Mouse (Mus musculus): Measurements from ENCODE around the gene Cdk17.
A peak's percentile ranks its signal among the peaks of the same experiment; 100 is the strongest.

The Cdk17 gene

GRCm38 (mm10) chr10:93171182-93171855 is 10.6 kb downstream of the Cdk17 start:
- DNase-seq (ENCODE audit: low read depth): peak; percentile 88

DNA sequence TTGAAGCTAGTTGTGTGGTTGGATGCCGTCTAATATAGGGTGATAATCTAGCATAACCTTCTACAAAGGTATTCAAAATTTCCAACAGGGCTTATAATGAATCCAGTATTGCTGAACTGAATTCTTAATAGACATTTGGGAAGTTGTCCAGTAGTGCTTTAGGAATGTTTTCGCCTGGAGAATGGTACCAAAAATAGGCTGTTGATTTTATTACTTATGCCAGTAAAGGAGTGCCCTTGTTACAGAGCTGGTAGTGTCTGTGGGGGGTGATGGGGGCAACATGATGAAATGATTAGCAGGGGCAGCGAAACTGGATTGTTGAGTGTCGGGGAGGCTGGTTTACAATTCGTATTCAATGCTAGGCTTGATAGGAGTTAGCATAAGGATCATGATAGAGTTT is 16.8 kb downstream of the Cdk17 start:
- no peak for DNase-seq (ENCODE audit: low read depth)

DNA sequence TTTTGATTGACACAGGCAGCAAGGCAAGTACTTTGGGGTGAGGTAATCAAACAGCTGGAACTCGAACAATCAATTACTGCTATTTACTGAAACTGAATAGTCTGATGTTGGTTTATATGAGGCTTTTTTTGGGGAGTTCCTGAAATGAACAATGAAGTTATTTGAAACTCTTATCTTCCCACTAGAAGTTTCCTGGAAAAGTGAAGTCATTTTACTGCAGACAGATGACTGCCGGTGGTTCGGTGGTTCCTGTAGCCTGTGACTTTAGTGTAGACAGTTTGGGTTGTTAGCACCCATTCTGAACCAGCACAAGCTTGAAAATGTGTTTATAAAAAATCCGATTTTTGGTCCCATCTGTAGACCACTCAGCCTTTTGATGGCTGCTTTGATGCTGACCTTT is 17.2 kb downstream of the Cdk17 start:
- DNase-seq (ENCODE audit: low read depth): no peak

DNA sequence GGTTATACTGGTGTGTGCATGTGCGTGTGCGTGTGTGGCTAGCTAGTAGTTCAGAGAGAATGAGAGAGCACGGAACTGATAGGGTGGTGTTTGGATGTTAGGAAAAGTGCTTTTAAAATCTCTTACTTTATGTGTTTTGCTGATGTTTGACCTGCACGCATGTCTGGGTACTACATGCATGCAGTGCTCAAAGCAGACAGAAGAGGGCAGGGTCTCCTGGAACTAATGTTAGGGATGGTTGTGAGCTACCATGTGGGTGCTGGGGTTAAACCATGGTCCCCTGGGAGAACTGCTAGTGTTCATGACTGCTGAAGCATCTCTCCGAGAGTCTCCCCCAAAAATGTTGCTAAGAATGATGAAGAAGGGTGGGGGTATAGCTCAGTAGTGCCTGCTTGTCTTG is 18.0 kb downstream of the Cdk17 start:
- no peak for DNase-seq (ENCODE audit: low read depth)

DNA sequence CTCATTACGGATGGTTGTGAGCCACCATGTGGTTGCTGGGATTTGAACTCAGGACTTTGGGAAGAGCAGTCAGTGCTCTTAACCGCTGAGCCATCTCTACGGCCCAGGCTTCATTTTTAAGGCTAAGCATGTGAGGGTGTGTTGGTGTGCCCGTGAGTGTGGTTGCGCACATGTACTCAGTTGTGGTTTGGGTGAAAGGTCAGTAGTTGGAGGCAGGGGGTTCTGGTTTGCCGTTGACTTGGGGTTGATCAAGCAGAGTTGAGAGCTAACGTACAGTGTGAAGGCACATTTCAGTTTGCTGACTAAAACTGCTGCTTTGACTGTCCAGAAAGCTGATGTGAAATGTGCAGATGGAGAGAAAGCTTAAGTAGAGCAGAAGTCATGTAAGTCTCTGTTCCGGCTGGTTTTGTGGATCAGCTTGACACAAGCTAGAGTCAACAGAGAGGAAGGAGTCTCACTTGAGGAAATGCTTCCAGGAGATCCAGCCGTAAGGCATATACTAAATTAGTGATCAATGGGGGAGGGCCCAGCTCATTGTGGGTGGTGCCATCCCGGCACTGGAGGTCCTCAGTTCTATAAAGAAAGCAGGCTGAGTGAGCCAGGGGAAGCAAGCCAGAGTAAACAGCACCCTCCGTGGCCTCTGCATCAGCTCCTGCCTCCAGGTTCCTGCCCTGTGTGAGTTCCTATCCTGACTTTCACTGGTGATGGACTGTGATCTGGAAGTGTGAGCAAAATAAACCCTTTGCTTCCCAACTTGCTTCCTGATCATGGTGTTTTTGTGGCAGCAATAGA is 19.2 kb downstream of the Cdk17 start:
- no peak for DNase-seq (ENCODE audit: low read depth)

GRCm38 (mm10) chr10:93184351-93184976 is 23.8 kb downstream of the Cdk17 start:
- DNase-seq (ENCODE audit: low read depth): peak; percentile 79

DNA sequence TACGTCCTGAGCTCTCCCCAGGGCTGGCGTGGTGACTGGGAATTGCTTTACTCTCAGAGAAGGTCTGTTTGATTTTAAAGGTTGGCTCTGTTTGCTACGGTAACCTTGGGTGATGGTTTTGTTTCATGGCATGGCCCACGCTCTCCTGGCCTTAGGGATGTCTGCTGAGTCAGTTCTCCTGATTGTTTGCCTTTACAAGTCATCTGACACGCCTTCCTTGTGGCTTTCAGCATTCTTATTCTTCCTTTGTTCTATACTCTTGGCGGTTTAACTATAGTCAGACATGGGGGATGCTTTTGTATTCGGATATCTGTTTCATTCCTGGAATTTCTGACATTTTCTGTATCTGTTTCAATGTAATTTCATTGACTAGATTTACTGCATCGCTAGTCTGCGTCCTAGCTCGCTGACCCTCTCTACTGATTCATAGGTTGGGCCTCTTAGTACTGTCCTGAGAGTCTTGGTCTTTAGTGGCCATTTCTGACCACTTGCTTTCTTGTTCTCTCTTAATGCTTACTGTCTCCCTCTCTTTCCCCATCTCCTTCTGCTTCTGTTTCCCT is 27.8 kb downstream of the Cdk17 start:
- DNase-seq (ENCODE audit: low read depth): peak; percentile 50

DNA sequence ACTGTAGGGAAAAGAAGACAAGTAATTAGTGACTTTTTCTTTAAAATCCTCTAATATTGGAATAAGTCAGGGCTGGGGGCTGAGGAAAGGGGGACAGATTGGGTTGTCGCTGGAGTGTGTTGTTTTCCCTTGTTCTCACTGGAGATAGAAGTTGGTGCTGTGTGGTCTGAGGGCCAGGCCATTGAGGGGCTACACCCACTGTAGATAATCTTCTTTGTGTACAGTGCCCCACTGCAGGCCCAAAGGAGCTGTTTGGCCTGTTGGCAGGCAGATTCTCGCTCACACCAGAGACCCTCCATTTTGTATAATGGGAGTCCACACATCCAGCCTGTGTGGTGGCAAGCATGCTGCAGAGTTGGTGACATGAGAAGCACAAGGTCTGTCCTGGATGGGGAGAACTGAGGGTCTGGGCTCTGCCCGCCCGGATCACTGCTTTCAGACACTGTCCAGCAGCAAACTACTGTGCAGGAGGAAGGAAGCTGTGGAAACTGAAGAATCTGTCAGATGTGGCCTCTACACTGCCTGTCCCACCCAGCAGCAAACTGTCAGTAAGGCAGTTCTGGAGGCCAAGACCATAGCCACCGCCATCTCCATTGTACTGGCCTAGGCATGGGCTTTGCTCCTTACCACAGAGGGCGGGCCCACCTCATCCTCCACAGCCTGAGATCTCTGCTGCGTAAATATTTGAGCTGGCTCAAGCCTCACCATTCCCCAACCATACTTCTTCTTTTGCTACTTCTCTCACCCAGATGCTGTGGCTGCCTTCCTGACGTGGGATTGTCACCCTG is 30.0 kb downstream of the Cdk17 start:
- peak; percentile 68 for DNase-seq (ENCODE audit: low read depth)

GRCm38 (mm10) chr10:93197092-93197491 is 36.4 kb downstream of the Cdk17 start:
- no peak for DNase-seq (ENCODE audit: low read depth)

DNA sequence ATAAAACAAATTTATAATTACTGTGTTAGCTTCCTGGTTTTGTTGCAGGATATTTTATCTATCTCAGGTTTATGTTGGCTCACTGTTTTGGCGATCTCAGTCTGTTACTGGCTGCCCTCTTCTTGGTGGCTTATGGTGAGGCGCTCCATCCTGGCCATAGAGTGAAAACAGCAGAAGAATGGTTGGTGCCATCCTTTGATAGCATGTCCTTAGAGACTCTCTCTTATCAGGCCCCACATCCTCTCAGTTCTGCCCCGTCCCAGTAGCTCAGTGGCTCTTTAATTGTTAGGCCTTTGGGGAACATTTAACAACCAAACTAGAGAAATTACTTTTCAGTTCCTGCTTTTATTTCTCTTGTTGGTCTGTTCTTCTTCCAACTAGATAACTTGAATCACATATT is 38.3 kb downstream of the Cdk17 start:
- DNase-seq (ENCODE audit: low read depth): no peak

DNA sequence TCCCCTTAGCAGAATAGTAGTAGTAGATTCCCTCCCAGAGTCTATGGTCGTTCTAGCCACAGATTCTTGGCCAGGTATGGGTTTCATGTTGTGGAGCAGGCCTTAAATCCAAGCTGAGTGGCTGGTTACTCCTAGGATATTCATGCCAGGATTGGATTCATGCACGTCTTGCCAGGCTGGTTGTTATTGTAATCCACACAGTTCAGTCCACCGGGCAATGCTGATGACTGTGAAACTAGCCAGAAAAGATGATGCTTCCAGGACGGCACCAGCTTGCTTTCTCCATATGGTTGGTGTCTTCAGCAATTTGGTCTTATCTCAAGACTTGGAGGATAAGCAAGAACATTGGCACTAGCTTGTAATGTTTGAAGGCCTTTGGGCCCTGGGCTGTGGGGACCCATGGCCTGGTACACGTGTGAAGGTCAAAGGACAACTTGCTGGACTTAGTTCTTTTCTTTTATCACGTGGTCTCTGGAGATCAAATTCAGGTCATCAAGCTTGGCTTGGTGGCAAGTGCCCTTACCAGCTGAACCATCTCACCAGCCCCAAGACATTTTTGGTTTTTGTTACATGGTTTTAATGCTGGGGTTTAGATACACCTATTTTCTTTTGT is 41.3 kb downstream of the Cdk17 start:
- DNase-seq (ENCODE audit: low read depth): no peak

DNA sequence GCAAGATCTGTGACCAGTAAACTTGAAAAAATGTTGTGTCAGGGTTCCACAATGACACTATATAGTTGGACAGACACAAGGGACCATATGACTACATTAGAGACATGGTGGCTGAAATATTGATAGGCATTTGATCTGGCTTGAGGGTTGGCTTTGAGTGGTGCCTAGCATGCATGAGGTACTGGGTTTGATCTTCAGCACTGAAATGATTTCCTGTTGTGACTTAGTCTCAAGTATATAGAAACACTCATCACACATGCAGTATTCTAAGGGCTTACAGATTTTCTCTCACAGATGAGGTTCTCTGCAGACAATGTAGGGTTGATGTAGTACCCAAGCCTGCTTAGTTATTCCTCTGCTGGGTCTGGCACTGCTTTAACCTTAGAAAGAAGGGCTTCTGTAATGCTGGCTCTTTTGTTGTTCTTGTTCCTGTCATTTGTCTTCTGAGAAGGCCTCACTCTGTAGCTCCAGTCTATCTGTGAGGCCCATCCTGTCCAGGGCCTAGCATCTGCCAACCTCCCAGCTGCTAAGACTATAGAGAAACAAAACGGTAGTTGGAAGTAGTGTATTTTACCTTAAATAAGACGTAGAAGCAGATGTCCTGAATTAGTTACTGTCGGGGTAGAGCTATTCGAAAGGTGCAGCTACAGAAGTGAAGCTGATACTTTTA is 44.7 kb downstream of the Cdk17 start:
- no peak for DNase-seq (ENCODE audit: low read depth)

DNA sequence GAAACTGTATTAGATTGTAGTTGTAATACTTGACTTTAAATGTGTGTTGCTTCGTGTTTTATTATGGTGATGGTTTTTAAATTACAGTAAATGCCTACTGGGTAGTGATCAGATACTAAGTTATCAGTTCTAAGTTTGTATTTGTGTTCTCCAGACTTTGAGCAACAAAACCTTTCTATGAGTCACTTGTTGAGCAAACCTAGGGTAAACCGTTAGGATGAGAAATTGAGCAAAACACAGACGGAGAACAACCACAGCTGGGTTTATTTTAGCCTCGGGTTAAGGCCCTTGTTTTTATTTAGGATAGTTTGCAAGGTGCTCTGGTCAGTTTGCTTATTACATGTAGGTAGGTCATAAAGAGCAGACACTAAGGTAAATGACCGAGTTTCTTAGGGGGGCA is 46.5 kb downstream of the Cdk17 start:
- DNase-seq (ENCODE audit: low read depth): peak; percentile 80

DNA sequence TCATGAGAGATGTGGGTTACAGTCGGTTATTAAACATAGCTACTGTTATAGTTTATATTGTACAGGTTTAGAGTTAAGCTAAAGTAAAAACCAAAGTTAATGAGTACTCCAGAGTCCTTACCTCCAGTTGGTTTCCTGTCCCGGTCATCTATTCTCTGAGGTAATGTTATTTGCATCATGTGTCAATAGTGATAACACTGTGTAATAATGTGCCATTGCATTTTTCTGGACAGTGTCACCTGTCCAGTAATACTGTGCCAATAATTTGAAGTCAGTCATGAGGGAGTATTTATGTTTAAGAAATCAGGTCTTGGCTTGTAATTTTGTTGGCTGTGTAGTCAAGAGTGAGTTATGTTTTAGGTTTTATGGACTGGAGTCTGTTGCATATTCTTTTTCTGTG is 52.0 kb downstream of the Cdk17 start:
- DNase-seq (ENCODE audit: low read depth): no peak

DNA sequence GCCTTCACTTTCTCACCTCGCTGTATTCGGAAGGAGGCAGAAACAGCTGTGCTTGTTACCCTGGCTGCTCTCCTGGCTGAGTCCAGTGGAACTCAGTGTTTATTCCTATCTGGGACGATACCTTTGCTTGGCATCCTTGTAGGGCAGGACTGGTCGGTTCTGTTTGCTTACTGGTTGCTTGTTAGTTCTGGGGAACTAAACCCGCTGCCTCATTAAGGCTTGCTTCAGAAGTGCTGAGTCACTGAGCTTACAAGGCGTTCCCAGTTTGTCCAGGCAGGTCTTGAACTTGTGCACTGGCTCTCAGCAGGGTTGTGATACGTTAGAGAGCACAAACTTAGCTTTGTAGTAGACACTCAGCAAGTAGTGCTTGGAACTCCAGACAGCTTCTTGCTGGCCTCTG is 52.7 kb downstream of the Cdk17 start:
- DNase-seq (ENCODE audit: low read depth): no peak

GRCm38 (mm10) chr10:93214251-93214650 is 53.6 kb downstream of the Cdk17 start:
- DNase-seq (ENCODE audit: low read depth): no peak

DNA sequence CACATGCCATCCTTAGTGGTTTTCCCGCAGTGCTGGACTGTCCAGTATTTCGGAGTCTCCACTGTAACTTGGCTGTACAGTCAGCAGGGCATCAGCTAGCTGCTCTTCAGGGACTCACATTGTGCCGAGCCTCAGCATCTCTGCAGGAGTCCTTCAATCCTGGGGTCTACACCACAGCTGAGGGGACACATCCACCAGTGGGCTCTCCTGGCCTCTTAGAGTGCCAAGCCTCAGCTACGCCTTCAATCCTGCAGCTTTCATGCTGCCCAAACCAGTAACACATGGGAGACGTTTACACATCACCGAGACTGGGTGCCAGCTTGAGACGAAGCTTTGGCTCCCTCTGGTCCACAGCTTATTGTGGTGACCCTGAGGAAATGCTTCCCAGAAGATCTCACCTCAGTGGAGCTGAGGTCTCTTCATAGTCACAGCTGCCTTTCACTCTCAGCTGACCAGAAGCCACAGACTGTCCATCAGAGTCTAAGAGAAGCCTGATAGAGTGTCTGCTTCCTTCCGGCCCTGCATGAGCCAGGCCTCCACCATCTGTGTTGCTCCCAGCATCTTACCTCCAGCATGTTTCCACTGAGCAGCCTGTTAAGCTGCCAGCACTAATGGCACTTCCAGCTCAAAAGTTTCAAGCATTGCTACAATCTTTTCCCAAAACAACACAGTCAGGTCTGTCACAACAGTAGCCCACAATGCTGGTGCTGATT is 54.5 kb downstream of the Cdk17 start:
- no peak for DNase-seq (ENCODE audit: low read depth)

DNA sequence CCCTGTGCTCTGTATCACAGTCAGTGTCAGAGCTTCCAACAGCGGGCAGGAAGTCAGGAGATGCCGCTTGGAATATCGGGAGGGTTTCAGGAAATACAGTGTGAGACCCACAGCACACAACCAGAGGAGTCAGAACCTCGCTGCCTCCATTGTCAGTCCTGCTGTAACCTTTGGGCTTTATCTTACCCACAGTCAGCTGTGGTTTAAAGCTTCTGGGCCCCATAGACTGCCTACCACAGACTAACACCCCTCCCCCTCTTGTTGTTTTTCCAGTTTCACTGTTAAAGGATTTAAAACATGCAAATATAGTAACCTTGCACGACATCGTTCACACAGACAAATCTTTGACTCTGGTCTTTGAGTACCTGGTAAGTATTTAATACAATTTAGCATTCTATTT is 65.1 kb downstream of the Cdk17 start:
- no peak for DNase-seq (ENCODE audit: low read depth)

DNA sequence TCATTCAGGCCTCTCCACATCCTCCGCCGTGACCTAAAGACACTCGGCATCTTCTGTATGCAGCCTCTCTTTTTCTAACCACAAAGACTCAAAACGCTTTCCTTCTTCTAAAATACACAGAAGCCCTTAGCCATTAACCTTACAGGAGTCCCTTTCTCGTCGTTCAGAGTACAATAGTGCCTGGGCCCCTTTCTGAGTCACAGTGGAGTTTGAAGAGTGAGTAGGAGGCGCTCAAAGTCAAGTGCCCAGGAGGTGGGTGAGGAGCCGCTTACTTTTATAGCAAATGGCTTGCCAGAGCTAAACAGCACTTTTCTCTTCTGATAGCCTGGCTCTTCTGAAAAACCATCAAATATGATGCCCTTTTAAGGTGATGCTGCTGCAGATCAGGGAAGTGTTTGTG is 67.2 kb downstream of the Cdk17 start:
- peak; percentile 64 for DNase-seq (ENCODE audit: low read depth)

DNA sequence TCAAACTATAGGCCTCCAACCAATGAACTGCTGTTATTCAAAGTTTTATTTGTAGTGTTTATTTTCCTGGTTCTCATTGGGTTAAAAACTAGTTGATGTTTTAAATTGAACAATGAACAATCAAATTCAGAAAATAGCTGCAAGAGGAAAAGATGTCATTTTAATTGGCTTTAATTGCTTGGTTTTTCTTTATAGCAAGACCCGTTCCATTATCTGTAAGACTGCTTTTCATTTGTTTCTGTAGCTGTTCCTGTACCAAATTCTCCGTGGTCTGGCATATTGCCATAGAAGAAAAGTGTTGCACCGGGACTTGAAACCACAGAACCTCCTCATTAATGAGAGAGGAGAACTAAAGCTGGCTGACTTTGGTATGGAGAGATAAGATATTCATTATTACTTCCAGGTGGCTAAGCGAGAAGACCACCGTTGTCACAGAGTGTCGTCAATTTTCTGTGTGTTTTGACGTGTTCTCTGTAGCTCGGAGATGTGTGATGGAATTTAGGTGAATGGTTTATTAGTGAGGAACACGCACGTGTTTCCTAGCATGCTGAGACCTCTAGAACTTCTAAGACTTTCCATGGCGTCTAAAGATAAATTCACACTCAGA is 67.8 kb downstream of the Cdk17 start:
- DNase-seq (ENCODE audit: low read depth): peak; percentile 92

All from 416B (cell line).